Mouse (Mus musculus) hindbrain, embryonic 10.5 days (tissue): Measurements from ENCODE around the gene Rorb. TPM values are rescaled to one million over a fixed set of nuclear protein-coding genes. Genes with fewer than 3 reads are reported as not detected.

Source experiments
- DNase-seq: peaks from one replicate; pipeline ENCODE4 v3.0.0-alpha.2; 2017; ENCODE audit warnings: low spot score
- H3K27ac ChIP-seq: fragments of 300-500 bp; sonication (generic); 2 replicates; pipeline ENCODE4 v1.5.1; 2016; ENCODE audit warnings: mild to moderate bottlenecking, moderate library complexity
- H3K27me3 ChIP-seq: fragments of 300-500 bp; sonication (generic); 2 replicates; pipeline ENCODE4 v1.6.1; 2016; ENCODE audit warnings: mild to moderate bottlenecking; ENCODE audit not compliant: poor library complexity, insufficient read depth, severe bottlenecking
- H3K36me3 ChIP-seq: fragments of 300-500 bp; sonication (generic); 2 replicates; pipeline ENCODE4 v1.6.1; 2016; ENCODE audit warnings: mild to moderate bottlenecking, moderate library complexity
- H3K4me1 ChIP-seq: fragments of 300-500 bp; sonication (generic); replicated peaks from 2 replicates; pipeline ENCODE4 v1.6.1; 2016; ENCODE audit warnings: mild to moderate bottlenecking
- H3K4me3 ChIP-seq: fragments of 300-500 bp; sonication (generic); 2 replicates; pipeline ENCODE4 v1.5.1; 2016; ENCODE audit warnings: mild to moderate bottlenecking, moderate library complexity
- H3K9me3 ChIP-seq: fragments of 300-500 bp; sonication (generic); 2 replicates; pipeline ENCODE4 v1.6.1; 2016; ENCODE audit warnings: mild to moderate bottlenecking, moderate library complexity
- WGBS: fragments of 180-500 bp; shearing (Covaris S2); methylation state at CpG from one replicate; pipeline ENCODE4 v1.1.7; 2016; 5-methylcytosine and 5-hydroxymethylcytosine counted together
- polyA plus RNA-seq: library from polyadenylated mRNA; unstranded; fragments of >200 nt; fragmentation: Nextera tagmentation; extraction: Ambion mirVana; gene quantifications from 2 replicates; pipeline ENCODE4 v1.2.1, GENCODE M21; 2016

Rorb gene
- polyA plus RNA-seq, 1 experiment from 2014 or later: 1.7 TPM

- Histone ChIP-seq H3K9me3 (no peaks in the 10 kb centered on the region), H3K4me1 (peaks cover 3% of the 10 kb centered on the region; the same call in 1 of the 2 replicates), H3K27me3 (no peaks in the 10 kb centered on the region), H3K36me3 (no peaks in the 10 kb centered on the region), H3K27ac (no peak overlapping the region), H3K4me3 (no peak overlapping the region)
- WGBS: 80% methylated on average over 15 of the region's 15 CpGs
- DNase-seq: no peak
These were observed 208.8 kb downstream of the Rorb start for GRCm38 (mm10) chr19:18902041-18902693.

GRCm38 (mm10) chr19:18898238-18898637 lies 212.8 kb downstream of the Rorb start:
- Histone ChIP-seq H3K36me3 (no peaks in the 10 kb centered on the region), H3K27ac (no peak overlapping the region), H3K4me3 (no peak overlapping the region), H3K27me3 (no peaks in the 10 kb centered on the region), H3K9me3 (no peaks in the 10 kb centered on the region), H3K4me1 (peaks cover 3% of the 10 kb centered on the region; the same call in 1 of the 2 replicates)
- no peak for DNase-seq

- no peak for DNase-seq
- Histone ChIP-seq H3K9me3 (no peaks in the 10 kb centered on the region), H3K27ac (no peak overlapping the region), H3K36me3 (no peaks in the 10 kb centered on the region), H3K27me3 (no peaks in the 10 kb centered on the region), H3K4me3 (no peak overlapping the region), H3K4me1 (peaks cover 22% of the 10 kb centered on the region)
- 89% methylated on average over 4 of the region's 4 CpGs for WGBS
These were observed 220.8 kb downstream of the Rorb start for GRCm38 (mm10) chr19:18890216-18890615.

- WGBS: 81% methylated on average over 1 of the region's 1 CpGs
- Histone ChIP-seq H3K27me3 (no peaks in the 10 kb centered on the region), H3K27ac (peak overlapping the region; percentile 75), H3K9me3 (no peaks in the 10 kb centered on the region), H3K4me3 (peak overlapping the region; percentile 41), H3K36me3 (no peaks in the 10 kb centered on the region), H3K4me1 (peaks cover 22% of the 10 kb centered on the region)
- no peak for DNase-seq
These were observed 221.4 kb downstream of the Rorb start for GRCm38 (mm10) chr19:18889632-18890031.

- Histone ChIP-seq H3K36me3 (no peaks in the 10 kb centered on the region), H3K27ac (peak overlapping the region; percentile 75), H3K4me1 (peaks cover 22% of the 10 kb centered on the region), H3K27me3 (no peaks in the 10 kb centered on the region), H3K9me3 (no peaks in the 10 kb centered on the region), H3K4me3 (peak overlapping the region; percentile 41)
- 9% methylated on average over 11 of the region's 11 CpGs for WGBS
- peak; percentile 45 for DNase-seq
These were observed 221.8 kb downstream of the Rorb start for GRCm38 (mm10) chr19:18889117-18889627.

- Histone ChIP-seq H3K36me3 (no peaks in the 10 kb centered on the region), H3K27me3 (no peaks in the 10 kb centered on the region), H3K4me3 (peak overlapping the region; percentile 41), H3K27ac (peak overlapping the region; percentile 75), H3K9me3 (no peaks in the 10 kb centered on the region), H3K4me1 (peaks cover 22% of the 10 kb centered on the region)
- WGBS: 18% methylated on average over 13 of the region's 13 CpGs
- no peak for DNase-seq
These were observed 222.4 kb downstream of the Rorb start for GRCm38 (mm10) chr19:18888491-18889116.

- peaks cover 22% of the 10 kb centered on the region for H3K4me1 ChIP-seq
- H3K36me3 ChIP-seq: no peaks in the 10 kb centered on the region
- H3K9me3 ChIP-seq: no peaks in the 10 kb centered on the region
- DNase-seq: no peak
- H3K4me3 ChIP-seq: no peak overlapping the region
- H3K27ac ChIP-seq: no peak overlapping the region; the same call in 1 of the 2 replicates
- 58% methylated on average over 11 of the region's 11 CpGs for WGBS
- H3K27me3 ChIP-seq: no peaks in the 10 kb centered on the region
These were observed 223.2 kb downstream of the Rorb start for GRCm38 (mm10) chr19:18887646-18888407.

- Histone ChIP-seq H3K4me3 (no peak overlapping the region), H3K9me3 (no peaks in the 10 kb centered on the region), H3K4me1 (peaks cover 6% of the 10 kb centered on the region; the same call in 1 of the 2 replicates), H3K27ac (peak overlapping the region; percentile 29; the same call in 1 of the 2 replicates), H3K36me3 (no peaks in the 10 kb centered on the region), H3K27me3 (no peaks in the 10 kb centered on the region)
- no peak for DNase-seq
- 43% methylated on average over 5 of the region's 5 CpGs for WGBS
These were observed 229.8 kb downstream of the Rorb start for GRCm38 (mm10) chr19:18881162-18881561.
